Mouse (Mus musculus): Measurements from ENCODE around the gene Fam81a. TPM values are rescaled to one million over a fixed set of nuclear protein-coding genes. Genes with fewer than 3 reads are reported as not detected.

The Fam81a gene
- total and polyA plus RNA-seq, 3 experiments = 0.13 TPM; not detected in 2

DNA sequence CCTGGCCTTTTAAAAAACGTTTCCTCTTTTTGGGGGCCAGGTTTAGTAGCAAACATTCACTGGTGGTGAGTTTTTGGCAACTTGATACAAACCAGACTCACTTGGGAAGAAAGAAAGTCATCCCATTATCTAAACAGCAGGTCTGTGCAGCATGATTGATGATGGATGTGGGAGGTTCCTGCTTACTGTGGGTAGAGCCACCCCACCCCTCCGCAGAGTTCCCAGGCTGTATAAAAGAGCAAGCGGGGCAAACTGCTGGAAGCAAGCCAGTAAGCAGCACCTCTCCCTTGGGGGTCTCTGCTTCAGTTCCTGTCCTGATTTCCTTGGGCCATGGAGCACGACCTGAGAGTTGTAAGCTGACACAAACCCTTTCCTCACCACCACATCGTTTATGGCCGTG is 56.3 kb downstream of the Fam81a start:
- no peak for TF ChIP-seq ZNF384 (IDR thresholded peaks at IDR 0.05; ENCODE audit: low read depth, low read length)
- TF ChIP-seq JUN (IDR thresholded peaks at IDR 0.05; ENCODE audit: insufficient read depth, low read depth, low read length) = no peak
- no peak for TF ChIP-seq ELF1 (IDR thresholded peaks at IDR 0.05; ENCODE audit: low read depth, low read length)
- no peak for TF ChIP-seq CHD1 (IDR thresholded peaks at IDR 0.05; ENCODE audit: low read depth, low read length)
- TF ChIP-seq GABPA (IDR thresholded peaks at IDR 0.05; ENCODE audit: insufficient replicate concordance, low read depth, low read length) = no peak
- Histone ChIP-seq H3K27ac (ENCODE audit: insufficient read depth, low read depth) (no peak overlapping the region), H3K4me2 (ENCODE audit: insufficient read depth, low read depth, poor library complexity, severe bottlenecking) (no peak overlapping the region), H3K79me2 (replicated peaks; ENCODE audit: control insufficient read depth, extremely low read depth, insufficient read depth, poor library complexity, severe bottlenecking) (no peaks in the 10 kb centered on the region), H3K27me3 (replicated peaks) (no peaks in the 10 kb centered on the region), H3K4me1 (ENCODE audit: control insufficient read depth in 1 of 2, insufficient read depth in 2 of 2) (no peaks in the 10 kb centered on the region), H3K9me3 (replicated peaks; ENCODE audit: low read length) (peaks cover 4% of the 10 kb centered on the region), H3K36me3 (replicated peaks in 1 of 2; ENCODE audit: control insufficient read depth in 1 of 2, insufficient read depth in 1 of 2, low read length in 1 of 2) (no peaks in the 10 kb centered on the region), H3K4me3 (replicated peaks in 1 of 3; ENCODE audit: low read depth in 2 of 3, low read length in 2 of 3, poor library complexity in 1 of 3) (no peak overlapping the region), H3K9ac (ENCODE audit: insufficient read depth, low read depth) (no peak overlapping the region)
- in situ Hi-C loops (cut with MboI; ENCODE audit: low pct_ligation_motif_present, low pct_unique_long_range_greater_than_20kb, low sequenced_read_pairs) = no loop called here
- DNase-seq (ENCODE audit: extremely low read depth) = no peak
- dilution Hi-C loops (cut with MboI; ENCODE audit: extremely low pct_ligation_motif_present, extremely low pct_unique_long_range_greater_than_20kb, low sequenced_read_pairs) = no loop called here

DNA sequence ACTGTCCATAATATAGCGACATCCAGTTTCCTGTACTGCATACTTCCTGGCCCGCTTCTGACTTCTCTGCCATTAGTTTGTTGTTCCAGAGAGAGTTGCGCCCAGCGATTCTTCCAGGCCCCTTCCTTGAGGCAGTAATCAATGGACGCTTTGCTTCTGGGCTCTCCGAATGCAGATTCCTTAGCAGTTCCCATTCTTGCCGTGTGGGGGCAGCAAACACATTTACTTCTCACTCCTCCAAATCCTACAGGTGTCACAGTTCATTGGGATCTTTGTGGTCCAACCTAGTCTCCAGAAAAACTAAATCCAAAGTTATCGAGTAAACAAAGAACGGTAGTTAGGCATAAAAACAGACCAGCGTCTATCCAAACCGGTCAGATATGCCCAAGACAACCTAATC is 58.3 kb downstream of the Fam81a start:
- Histone ChIP-seq H3K79me2 (replicated peaks; ENCODE audit: control insufficient read depth, extremely low read depth, insufficient read depth, poor library complexity, severe bottlenecking) (no peaks in the 10 kb centered on the region), H3K27ac (ENCODE audit: insufficient read depth, low read depth) (no peak overlapping the region), H3K9me3 (replicated peaks; ENCODE audit: low read length) (peaks cover 4% of the 10 kb centered on the region), H3K4me1 (ENCODE audit: control insufficient read depth in 1 of 2, insufficient read depth in 2 of 2) (peaks cover 5 to 19% of the 10 kb centered on the region in 2 experiments; a peak in 3 of 4 replicates), H3K27me3 (replicated peaks) (no peaks in the 10 kb centered on the region), H3K4me3 (replicated peaks in 1 of 3; ENCODE audit: low read depth in 2 of 3, low read length in 2 of 3, poor library complexity in 1 of 3) (no peak overlapping the region), H3K4me2 (ENCODE audit: insufficient read depth, low read depth, poor library complexity, severe bottlenecking) (no peak overlapping the region), H3K36me3 (replicated peaks in 1 of 2; ENCODE audit: control insufficient read depth in 1 of 2, insufficient read depth in 1 of 2, low read length in 1 of 2) (no peaks in the 10 kb centered on the region), H3K9ac (ENCODE audit: insufficient read depth, low read depth) (no peak overlapping the region)
- DNase-seq (ENCODE audit: extremely low read depth) = no peak
- dilution Hi-C loops (cut with MboI; ENCODE audit: extremely low pct_ligation_motif_present, extremely low pct_unique_long_range_greater_than_20kb, low sequenced_read_pairs) = no loop called here
- in situ Hi-C loops (cut with MboI; ENCODE audit: low pct_ligation_motif_present, low pct_unique_long_range_greater_than_20kb, low sequenced_read_pairs) = no loop called here
- TF ChIP-seq MAX (IDR thresholded peaks at IDR 0.05; ENCODE audit: low read length) = no peak
- no peak for TF ChIP-seq TBP (conservative IDR thresholded peaks at IDR 0.05; ENCODE audit: low read depth, low read length)
- TF ChIP-seq JUN (IDR thresholded peaks at IDR 0.05; ENCODE audit: insufficient read depth, low read depth, low read length) = no peak
- TF ChIP-seq CTCF (conservative IDR thresholded peaks at IDR 0.05 in 1 of 2, IDR thresholded peaks at IDR 0.05 in 1 of 2; ENCODE audit: low read depth in 2 of 2, low read length in 2 of 2) = peak; percentile 25 to 62; a peak in 3 of 4 replicates
- peak; percentile 35; the same call in 1 of the 2 replicates for TF ChIP-seq SMC3 (IDR thresholded peaks at IDR 0.05; ENCODE audit: low read depth, low read length)
- TF ChIP-seq RAD21 (IDR thresholded peaks at IDR 0.05; ENCODE audit: low read depth, low read length) = peak; percentile 58

DNA sequence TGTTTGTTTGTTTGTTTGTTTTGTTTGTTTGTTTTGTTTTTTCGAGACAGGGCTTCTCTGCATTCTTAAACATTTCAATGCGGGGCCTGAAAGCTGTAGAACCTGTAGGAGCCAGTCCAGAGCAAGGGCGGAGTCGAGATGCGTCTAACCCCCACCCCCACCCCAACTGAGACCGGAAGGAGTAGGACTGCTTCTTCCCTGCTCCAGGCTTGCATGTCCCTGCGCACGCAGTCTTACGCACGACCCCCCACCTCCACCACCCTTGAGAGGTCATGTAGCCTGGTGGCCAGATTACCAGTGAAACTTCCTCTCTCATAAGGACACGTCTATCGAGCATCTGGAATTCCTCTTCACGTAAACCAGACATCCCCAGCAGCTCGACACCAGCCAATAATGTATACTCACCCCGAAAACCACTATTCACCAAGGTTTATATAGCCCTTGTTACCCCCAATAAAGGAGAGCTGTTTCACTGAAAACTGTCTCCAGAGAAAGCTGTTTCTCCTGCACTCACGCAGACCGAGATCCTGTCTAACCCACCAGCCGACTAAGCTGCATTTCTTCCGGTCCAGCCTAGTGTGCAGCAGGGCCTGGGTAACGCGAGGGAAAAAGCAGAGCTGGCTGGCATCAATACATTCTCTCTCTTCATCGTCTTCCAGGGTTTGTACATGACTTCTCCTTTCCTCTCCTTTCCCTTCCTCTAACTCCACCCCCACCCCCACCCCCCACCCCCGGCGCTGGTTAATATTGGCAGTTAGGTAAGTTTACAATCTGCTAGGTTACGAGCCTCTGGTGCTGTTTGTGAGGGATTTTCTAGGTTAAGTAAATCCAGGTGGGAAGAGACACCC is 59.8 kb downstream of the Fam81a start:
- in situ Hi-C loops (cut with MboI; ENCODE audit: low pct_ligation_motif_present, low pct_unique_long_range_greater_than_20kb, low sequenced_read_pairs) = no loop called here
- Histone ChIP-seq H3K36me3 (replicated peaks in 1 of 2; ENCODE audit: control insufficient read depth in 1 of 2, insufficient read depth in 1 of 2, low read length in 1 of 2) (no peaks in the 10 kb centered on the region), H3K9me3 (replicated peaks; ENCODE audit: low read length) (peaks cover 4% of the 10 kb centered on the region), H3K4me1 (ENCODE audit: control insufficient read depth in 1 of 2, insufficient read depth in 2 of 2) (peaks cover 5 to 31% of the 10 kb centered on the region in 2 experiments; a peak in 3 of 4 replicates), H3K27me3 (replicated peaks) (no peaks in the 10 kb centered on the region), H3K27ac (ENCODE audit: insufficient read depth, low read depth) (no peak overlapping the region), H3K4me2 (ENCODE audit: insufficient read depth, low read depth, poor library complexity, severe bottlenecking) (no peak overlapping the region), H3K4me3 (replicated peaks in 1 of 3; ENCODE audit: low read depth in 2 of 3, low read length in 2 of 3, poor library complexity in 1 of 3) (no peak overlapping the region), H3K9ac (ENCODE audit: insufficient read depth, low read depth) (no peak overlapping the region), H3K79me2 (replicated peaks; ENCODE audit: control insufficient read depth, extremely low read depth, insufficient read depth, poor library complexity, severe bottlenecking) (no peaks in the 10 kb centered on the region)
- TF ChIP-seq JUN (IDR thresholded peaks at IDR 0.05; ENCODE audit: insufficient read depth, low read depth, low read length) = no peak
- no peak for TF ChIP-seq MAFK (IDR thresholded peaks at IDR 0.05; ENCODE audit: insufficient replicate concordance, low read length)
- no peak for TF ChIP-seq MAZ (IDR thresholded peaks at IDR 0.05; ENCODE audit: low read depth, low read length)
- TF ChIP-seq ELF1 (IDR thresholded peaks at IDR 0.05; ENCODE audit: low read depth, low read length) = no peak
- no peak for TF ChIP-seq SIN3A (IDR thresholded peaks at IDR 0.05; ENCODE audit: low read length)
- TF ChIP-seq RCOR1 (conservative IDR thresholded peaks at IDR 0.05; ENCODE audit: low read depth, low read length) = no peak
- no peak for TF ChIP-seq USF2 (conservative IDR thresholded peaks at IDR 0.05; ENCODE audit: low read depth, low read length)
- TF ChIP-seq CHD1 (IDR thresholded peaks at IDR 0.05; ENCODE audit: low read depth, low read length) = no peak
- TF ChIP-seq KAT2A (IDR thresholded peaks at IDR 0.05; ENCODE audit: insufficient replicate concordance, low read length) = no peak
- TF ChIP-seq MEF2A (IDR thresholded peaks at IDR 0.05; ENCODE audit: borderline replicate concordance, low read depth, low read length) = no peak
- TF ChIP-seq ZNF384 (IDR thresholded peaks at IDR 0.05; ENCODE audit: low read depth, low read length) = no peak
- TF ChIP-seq ZKSCAN1 (IDR thresholded peaks at IDR 0.05; ENCODE audit: borderline replicate concordance, low read depth, low read length) = no peak
- TF ChIP-seq CHD2 (IDR thresholded peaks at IDR 0.05; ENCODE audit: low read length) = no peak
- no peak for TF ChIP-seq RAD21 (IDR thresholded peaks at IDR 0.05; ENCODE audit: low read depth, low read length)
- TF ChIP-seq E2F4 (IDR thresholded peaks at IDR 0.05; ENCODE audit: insufficient replicate concordance, low read depth, low read length) = no peak
- DNase-seq (ENCODE audit: extremely low read depth) = no peak
- dilution Hi-C loops (cut with MboI; ENCODE audit: extremely low pct_ligation_motif_present, extremely low pct_unique_long_range_greater_than_20kb, low sequenced_read_pairs) = no loop called here
